Mouse (Mus musculus): ENCODE results near the gene Pknox2. TPM values are rescaled to one million over a fixed set of nuclear protein-coding genes. Genes with fewer than 3 reads are reported as not detected.
A peak's percentile ranks its signal among the peaks of the same experiment; 100 is the strongest.

Gene Pknox2
- total RNA-seq, 2 experiments from 2014 or later = 6.8 to 10.0 TPM

DNA sequence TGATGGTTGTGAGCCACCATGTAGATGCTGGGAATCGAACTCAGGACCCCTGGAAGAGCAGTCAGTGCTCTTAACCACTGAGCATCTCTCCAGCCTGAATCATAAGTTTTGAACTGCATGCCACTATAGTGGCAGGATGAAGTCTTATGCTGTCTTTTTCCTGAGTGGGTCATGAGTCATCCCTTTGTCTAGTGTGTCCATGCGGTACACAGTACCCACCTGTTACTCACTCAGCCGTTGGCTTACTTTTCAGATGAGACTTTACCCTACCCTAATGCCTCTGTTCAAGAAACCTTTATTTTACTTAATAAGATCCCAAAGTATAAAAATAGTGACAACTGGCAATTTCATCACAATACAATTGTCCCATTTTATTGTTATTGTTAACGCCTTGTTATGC is 95.5 kb downstream of the Pknox2 start:
- DNase-seq = no peak

DNA sequence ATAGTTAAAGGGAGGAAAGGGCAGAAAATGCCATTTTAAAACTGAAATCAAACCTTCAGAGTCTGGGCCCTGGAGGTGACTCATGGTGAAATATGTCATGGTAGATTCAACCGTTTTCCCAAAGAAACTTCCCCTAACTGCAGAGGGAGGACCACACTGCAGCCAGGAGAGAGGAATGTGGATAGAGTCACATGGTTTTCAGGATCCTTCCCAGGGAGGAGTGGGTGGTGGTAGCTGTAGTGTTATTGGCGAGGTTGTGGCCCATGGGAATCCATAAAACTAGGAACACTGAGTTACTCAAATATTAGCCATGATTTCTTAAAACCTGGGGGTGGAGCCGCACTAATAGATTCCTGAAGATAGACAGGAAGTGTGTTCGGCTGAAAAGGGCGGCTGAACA is 99.7 kb downstream of the Pknox2 start:
- DNase-seq = peak; percentile 66 to 82

DNA sequence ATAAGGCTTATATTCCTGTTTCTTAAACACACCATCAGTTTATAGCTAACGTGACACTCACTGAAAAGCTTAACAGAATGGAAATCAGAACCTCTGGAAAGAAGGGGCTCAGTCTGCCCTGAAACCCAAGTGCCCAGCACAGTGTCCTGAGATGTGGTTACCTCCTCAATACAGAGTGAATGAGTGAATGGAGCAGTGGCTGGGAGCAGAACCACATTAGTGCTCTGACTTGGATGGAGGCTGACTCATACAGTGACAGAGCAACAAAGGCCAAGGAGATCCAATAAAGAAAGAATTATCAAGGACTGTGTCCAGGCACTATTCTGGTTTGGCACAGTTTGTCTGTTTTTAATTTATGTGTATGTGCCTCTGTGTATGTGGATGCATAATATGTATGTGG is 101.3 kb downstream of the Pknox2 start:
- DNase-seq = no peak

DNA sequence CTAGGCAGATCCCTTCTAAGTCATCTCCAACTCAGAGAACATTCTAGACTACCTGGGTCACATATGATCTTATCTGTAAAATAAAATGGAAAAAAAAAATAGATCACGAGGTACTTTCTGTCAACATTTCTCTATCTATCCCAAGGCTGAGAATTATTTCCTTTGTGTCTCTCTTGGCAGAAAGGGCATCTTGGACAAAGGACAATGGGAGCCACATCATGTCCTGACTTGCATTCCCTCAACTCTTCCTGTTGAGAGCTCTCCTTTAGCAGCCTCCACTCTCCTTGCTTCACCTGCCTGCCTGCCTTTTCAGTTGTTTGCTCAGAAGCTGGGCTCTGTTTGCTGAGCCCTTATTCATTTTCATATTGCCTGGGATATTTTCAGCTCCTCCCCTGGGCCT is 103.0 kb downstream of the Pknox2 start:
- no peak for DNase-seq

DNA sequence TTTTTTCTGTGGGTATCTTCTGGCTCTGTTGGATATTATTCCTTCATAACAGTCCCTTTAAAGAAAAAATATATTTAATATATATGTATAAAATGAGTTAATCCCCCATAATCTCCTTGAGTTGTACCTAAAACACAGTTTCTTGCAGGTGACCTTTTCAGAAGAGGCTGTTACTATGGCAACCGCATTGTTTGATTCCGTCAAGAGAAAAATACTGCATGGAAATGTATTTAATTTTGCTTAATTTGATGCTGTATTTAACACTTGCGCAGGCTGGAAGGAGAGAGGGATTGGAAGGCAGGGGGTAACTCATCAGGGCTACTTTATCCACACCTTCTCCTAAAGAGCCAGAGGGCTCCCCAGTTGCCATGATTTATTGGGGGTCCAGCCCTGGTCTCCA is 108.3 kb downstream of the Pknox2 start:
- no peak for DNase-seq

DNA sequence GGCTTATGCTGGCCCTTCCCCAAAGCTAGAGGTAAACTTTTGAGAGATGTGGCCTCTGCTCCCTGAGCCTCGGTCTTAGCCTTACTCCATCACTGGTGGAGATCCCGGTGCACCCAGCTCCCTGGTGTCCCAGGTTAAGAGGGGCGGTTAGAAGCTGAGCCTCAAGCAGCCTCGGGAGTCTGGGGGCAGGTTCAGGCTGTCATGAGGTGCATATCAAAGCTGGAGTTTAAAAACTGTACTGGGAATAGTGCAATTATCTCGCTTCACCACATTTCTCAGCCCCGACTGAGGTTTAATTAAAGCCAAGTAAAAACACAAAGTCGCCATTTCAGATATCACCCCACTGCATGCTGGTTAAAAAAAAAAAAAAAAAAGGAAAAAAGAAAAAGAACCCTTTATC is 108.8 kb downstream of the Pknox2 start:
- DNase-seq = no peak

DNA sequence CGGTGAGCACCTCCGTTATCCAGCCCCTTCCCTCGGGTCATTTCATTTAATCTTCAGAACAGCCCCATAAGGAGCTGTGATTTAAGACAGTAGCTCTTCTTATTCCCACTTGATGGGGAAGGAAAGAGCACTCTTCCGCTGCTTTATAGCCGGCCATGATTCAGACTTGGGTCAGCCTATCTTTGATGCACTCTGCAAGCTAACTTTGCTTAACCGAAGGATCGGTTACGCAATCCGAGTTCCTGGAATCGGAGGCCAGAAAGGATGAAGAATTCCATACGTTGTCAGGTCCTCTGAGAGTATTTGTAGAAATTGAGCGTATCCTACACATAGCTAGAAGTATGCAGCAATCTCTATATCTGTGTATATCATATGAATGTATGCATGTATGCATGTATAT is 109.8 kb downstream of the Pknox2 start:
- peak in 1 of 2 experiments; percentile 27 for DNase-seq

DNA sequence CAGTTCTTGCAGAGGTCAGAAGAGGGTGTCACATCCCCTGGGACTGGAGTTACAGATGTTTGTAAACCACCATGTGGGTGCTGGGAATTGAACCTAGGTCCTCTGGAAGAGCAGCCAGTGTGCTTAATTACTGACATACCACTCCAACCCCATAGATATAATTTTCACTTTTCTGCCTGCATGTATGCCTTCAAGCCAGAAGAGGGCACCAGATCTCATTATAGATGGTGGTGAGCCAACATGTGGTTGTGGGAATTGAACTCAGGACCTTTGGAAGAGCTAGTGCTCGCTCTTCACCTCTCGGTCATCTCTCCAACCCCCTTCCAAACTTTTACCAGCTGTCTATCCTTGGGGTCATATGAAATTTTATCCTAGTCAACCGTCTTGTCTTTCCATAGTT is 112.0 kb downstream of the Pknox2 start:
- DNase-seq = no peak

DNA sequence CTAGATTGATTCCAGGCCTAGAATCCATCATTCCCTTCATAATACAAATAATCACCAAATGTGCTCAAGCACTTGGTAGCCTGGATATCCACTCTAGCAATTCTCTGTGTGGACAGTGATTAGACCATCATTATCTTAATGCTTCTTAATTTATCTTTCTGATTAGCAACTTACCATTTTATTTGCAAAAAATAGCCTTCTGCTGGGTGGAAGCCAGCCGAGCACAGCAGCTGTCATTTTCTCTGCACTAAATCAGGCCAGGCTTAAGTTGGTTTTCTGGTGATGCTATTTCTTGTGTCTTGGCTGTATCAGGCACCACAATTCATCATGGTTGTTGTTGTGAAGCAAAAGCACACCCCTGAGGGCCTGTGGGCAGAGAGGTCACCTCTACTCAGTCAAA is 112.9 kb downstream of the Pknox2 start:
- DNase-seq = no peak

DNA sequence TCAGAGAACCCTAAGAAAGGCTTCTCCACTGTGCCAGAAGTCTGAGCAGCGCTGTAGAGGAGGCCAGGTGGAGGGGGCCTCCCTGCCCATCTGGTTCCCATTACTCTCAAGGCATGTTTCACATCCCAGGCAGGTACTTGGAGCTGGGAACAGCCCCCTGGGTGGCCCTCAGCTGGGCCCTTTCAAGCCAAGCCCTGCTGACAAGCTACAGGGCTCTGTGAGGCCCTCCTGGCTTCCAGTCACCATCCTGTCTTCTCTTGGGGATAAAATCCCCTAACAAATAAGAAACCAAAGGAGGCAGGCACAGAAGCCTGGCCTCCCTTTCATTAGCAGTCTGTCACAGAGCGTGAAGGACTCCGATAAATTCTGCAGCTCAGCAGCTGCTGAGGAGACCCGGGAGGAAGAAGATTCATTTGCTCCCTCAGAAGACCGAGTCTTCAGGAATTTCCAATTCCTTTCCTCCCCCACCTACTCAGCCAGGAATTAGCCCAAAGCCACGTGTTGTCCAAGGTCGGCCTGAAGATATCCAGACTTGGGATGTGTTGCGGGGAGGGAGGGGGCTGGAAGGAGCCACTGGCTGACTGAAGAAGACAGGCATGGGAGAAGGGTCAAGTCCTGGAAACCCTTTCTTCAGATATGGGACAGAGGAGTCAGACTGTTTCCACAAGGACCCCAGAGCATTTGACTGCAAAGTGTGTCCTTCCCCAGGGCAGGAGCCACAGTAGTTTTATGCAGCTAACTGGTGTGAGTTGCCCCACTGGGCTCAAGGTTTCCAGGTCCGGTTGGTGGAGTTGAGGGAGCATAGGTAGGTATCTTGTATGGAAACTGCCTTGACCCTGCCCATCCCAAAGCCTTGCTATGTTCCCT is 116.6 kb downstream of the Pknox2 start:
- peak in 1 of 2 experiments; percentile 10 for DNase-seq

DNA sequence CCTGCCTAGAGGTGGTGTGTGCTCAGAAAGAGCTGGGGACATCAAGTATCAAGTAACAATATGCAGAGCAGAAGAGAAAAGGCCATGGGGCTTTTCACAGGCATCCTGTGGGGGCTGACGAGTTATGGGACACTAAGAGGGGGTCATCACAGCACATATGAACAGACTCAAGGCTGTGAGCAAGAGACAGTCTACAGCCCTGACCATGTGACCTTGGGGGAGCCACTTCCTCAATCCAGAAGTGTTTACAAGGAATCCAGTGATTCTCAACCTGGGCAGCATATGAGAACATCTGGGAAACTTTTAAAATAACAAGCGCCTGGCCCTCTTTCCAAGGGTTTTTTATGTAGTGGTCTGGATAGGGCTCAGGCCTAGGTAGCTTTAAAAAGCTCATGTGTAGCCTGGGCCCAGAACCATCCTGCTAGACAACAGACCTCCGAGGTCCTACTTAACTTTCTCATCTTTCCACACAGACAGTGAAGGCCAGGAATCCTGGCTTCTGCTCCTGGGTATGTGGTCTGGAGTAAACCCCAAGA is 117.3 kb downstream of the Pknox2 start:
- no peak for DNase-seq

DNA sequence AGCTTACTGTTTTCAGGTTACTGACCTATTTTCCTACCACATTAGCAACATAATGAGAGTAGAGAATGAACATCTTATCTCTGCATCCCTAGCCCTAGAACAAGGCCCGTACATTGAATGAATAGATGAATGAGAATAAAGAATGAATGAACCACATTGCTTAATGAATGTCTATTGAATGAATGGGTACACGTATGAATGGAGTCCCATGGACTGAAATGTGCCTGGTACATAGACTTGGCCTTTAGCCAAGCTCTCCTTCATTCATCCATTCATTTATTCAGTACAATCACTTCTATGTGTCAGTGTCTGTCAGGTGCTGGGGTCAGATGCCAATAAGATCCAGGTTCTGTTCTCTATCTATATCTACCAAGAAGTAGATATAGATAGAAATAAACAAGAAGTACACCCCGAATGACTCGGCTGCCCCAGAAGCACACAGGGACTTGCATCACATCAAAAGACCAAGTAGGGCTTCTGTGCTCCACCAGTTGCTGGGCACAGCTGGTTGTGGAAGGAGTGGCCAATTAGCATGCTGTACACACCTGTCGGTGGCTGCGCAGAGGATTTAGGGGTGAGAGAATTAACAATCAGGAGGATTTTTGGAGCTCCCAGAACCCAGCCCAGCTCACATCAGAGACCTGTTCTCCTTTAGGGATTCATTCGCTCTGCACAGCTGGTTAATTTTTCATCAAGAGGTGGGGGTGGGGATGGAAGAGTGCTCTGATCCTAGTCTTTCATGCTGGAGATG is 119.2 kb downstream of the Pknox2 start:
- DNase-seq = no peak

DNA sequence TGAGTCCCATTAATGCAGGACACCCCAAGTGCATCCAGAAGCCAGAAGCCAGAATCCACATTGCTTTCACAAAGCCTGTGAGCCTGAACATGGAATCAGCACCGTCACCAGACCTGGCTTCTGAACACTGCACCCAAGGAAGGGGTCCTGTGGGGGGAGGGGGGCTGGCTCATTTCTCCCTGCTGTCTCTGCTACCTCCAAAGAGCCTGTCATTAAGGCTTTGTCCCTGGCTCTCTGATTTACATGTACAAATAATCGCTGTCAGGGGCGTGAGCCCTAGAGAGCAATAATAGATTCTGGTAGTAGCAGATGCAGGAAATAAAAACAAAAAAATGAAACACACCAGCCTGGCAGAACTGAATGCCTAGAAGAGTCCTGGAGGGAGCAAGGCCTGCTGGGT is 121.3 kb downstream of the Pknox2 start:
- DNase-seq = no peak

DNA sequence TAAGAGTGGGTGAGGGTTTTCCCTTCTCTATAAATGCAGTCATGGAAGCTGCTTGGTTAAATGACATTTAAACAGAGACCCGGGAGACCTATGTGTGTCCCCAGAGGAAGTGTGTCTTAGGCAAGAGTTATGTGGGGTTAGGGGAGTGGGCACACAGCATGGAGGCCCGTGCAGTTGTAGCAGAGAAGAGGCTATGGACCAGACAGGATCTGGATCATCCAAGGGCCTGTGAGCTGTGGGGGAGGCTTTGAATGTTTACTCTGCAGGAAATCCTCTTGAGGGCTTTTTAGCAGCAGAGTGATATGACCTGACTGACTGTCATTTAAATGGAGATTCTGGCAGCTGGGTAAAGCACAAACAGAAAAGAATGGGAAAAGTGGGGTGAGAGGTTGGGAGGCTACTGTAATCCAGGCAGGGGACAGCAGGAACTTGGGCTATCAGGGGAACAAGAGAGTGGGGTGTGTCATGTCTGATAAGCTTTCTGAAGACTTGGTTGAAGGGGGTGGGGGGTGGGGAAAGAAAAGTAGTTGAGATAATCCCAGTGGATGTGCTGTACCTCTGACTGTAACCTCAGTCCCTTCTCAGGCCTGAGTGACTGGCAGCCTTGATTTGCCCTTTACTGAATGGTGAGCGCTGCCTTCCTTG is 125.5 kb downstream of the Pknox2 start:
- DNase-seq = no peak

DNA sequence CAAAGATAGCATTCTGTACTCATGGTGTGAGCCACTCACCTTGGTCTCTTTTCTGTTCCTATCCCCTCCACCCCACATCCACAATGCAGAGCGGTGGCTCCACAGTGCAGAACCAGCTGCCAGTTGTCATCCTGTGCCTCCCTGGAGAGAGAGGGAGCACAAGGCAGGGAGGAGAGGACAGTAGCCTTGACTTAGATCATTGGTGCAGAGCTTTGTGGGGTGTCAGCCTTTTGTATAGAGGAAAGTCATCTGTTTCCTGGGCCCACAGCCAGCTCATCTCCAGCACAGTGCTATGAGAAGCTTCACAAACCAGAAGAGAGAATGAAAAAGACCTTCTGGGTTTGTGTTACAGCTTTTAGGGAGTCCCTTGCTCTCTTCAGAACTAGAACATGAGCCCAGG is 129.1 kb downstream of the Pknox2 start:
- peak in 1 of 2 experiments; percentile 29 for DNase-seq

DNA sequence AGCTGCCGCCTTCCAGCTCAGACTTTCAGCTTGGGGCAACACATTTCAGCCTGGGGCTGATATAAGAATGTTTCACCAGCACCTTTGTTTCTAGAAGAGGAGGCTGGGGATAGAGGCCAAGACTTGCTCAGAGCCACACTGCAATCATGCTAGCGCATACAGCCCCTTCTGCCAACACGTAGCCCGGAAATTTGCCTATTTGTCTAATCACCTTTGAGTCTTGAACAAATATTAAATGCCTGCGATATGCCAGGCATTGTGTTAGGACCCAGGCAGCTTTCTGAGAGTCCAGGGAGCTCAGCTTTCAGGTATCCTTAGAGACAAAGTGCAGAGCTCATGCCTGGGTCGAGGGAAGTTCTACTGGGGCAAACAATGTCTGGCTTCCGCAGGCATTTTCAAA is 130.0 kb downstream of the Pknox2 start:
- no peak for DNase-seq

DNA sequence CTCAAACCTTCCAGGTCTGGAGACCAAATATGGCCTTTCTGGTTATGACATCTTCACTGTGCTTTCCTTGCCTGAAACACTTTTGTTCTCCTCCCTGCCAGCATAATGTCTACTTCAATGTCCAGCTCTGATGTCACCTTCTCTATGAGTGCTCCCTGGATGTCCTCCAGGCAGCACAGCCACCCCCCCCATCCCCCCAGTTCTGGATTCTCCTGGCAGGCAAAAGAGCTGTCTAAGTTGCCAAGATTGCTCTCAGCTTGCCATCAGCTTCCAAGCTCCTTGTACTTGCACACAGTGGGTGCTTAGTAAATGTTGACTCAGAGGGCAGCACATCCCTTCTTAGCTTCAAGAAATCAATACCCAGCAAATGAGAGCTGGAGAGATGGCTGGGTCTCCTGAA is 131.0 kb downstream of the Pknox2 start:
- peak; percentile 31 to 43 for DNase-seq

DNA sequence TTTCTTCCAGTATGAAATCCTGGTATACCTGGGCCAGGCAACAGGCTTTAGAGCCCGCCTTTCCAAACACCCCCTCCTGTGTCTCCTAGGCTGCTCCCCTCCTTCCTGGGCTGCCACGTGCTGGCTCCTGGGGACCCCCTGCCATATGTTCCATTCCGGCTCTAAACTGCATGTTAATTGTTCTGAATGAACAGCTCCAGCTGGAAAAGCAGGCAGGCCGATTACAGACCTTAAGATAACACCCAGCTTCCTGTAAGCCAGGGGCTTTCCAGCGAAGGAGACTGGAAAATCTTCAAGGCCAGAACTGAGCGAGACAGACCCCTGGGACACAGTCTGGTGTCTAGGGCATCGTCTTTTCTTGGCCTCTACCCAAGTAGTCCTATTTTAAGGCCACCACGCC is 133.6 kb downstream of the Pknox2 start:
- peak; percentile 30 to 37 for DNase-seq

DNA sequence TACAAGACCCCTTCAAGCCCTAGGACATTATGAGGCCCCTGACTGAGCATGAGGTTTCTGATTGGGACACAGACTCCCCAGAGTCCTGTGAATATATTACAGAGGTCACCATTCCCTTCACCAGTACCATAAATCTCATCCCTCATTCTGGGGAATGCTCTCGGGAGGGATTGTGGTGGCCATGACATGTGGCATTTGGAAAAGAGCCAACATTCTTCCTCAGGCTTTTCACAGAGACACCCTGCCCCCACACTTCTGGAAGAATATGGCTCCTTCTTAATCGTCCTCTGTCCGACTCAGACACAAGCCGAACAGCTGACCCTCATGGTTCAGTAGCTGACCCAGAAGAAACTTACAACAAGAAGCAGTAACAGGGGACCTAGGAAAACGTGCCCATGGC is 139.1 kb downstream of the Pknox2 start:
- DNase-seq = no peak

DNA sequence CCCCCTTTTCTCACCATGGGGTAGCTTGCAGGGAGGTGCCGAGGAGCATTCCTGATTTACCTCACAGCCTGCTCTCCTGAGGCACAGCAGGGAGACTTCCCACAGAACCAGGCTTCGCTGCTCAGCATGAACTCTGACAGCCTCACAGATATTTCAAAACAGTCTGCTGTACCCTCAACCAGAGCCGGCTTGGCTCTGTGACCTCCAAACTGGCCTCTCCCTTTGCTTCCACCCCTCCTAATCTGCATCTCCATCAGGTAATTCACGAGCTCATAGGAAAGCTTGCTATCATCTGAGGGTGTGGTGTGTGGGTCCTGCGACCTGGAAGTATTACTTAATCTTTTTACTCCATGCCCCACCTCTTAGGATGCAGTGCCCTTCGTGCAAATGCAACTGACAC is 142.5 kb downstream of the Pknox2 start:
- DNase-seq = no peak

DNA sequence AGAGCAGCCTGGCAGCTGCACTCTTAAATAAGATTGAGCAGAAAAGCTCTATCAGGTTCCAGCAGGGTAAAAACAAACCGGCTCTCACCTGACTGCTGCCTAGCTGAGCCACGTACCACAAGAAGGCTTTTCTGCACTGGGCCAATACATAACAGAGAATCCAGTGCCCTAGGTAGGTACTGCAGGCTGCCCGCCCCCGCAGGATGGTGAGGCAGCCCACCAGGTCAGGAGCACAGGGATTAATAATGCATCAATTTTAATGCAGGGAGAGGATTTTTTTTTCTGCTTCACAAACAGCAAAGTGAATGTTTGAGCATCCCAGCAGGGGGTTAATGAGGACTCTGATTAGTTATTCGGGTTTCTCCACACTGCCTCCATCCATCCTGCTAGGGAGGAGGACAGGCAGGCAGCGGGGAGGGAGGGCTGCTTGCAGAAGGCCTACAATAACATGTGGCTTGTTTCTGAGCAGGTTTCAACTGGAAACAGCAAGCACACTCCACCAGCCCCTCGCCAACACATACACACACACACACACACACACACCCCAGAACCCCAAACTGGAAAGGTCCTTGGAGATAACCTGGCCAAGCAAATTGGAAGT is 145.2 kb downstream of the Pknox2 start:
- no peak for DNase-seq

DNA sequence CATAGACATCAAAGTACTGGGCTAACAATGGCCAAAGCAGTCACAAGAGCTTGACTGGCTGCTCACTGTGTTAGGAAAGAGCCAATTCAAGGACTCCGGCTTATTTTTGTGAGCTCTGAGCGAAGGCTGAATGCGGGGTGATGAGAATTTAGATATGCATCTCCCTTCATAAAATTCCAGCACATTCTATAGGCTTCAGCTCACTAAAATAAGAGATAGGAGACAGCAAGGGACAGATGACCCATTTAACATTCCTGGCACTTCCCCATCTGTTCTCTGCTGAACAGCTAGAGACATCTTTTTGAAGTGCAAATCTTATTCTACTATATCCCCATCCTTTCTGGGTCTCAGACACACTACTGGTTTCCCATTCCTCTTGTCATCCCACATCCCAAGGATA is 147.8 kb downstream of the Pknox2 start:
- DNase-seq = no peak

All from heart, adult 18-20 months (tissue).